Mouse (Mus musculus): ENCODE results near the gene Lats2. TPM values are rescaled to one million over a fixed set of nuclear protein-coding genes. Genes with fewer than 3 reads are reported as not detected.

Gene Lats2
- total RNA-seq, 2 experiments from 2014 or later, result 51.6 to 59.1 TPM

Small RNA genes lying within 50 kb of the gene (microRNA-seq; reads per million reads assigned to microRNA genes)
- gene Mir3077, result not detected

Other genes starting within 250 kb of the Lats2 start
- 1 to 10 TPM; 1.9 to 2.5 TPM for gene Il17d, start 233.6 kb downstream of the Lats2 start, total RNA-seq (2021)
- gene Eef1akmt1, start 186.8 kb downstream of the Lats2 start, total RNA-seq (2021), result 10 to 100 TPM; 26.4 to 27.5 TPM
- 10 to 100 TPM; 32.9 to 33.9 TPM for gene Xpo4, start 93.0 kb downstream of the Lats2 start, total RNA-seq (2021)
- gene Gm49361, start 12.3 kb downstream of the Lats2 start, total RNA-seq (2021), result 1 to 10 TPM; 1.9 to 2.2 TPM
- 10 to 100 TPM; 59.7 to 68.0 TPM for gene Sap18, start 39.8 kb upstream of the Lats2 start, total RNA-seq (2021)
- 1 to 10 TPM in 1 of 2 experiments, under 1 TPM in 1; 0.82 to 1.5 TPM for gene Ska3, start 67.8 kb upstream of the Lats2 start, total RNA-seq (2021)
- 100 to 1,000 TPM; 104 to 128 TPM for gene Mrpl57, start 67.8 kb upstream of the Lats2 start, total RNA-seq (2021)
- gene Zdhhc20, start 131.9 kb upstream of the Lats2 start, total RNA-seq (2021), result 10 to 100 TPM; 36.6 to 50.5 TPM
- 10 to 100 TPM; 49.9 to 72.6 TPM for gene Micu2, start 240.9 kb upstream of the Lats2 start, total RNA-seq (2021)

Data from adrenal gland, postnatal 36 days (tissue).